Mouse (Mus musculus) lung, postnatal 36 days (tissue): Measurements from ENCODE around the gene Capn3.

Experiments
- DNase-seq: peaks from one replicate; pipeline ENCODE4 v3.0.0; 2022; ENCODE audit warnings: mixed read lengths

Gene Capn3

DNA sequence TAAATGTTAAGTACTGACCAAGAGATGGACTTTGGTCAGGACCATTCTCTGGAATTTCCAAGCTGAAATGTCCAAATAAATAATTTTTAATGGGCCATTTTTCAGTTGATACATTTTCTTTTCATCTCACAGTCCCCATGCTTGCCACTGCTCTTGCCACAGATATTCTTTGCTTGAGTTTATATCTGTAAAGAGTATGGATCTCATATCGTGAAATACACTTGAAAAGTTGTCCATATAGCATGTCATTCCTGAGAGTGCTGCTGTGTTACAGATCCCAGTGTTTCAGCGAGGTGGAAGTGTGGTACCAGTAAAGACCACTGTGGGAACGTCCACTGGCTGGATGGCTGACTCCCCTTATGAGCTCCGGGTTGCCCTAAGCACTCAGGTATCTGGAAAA lies at the start of gene Capn3:
TSS of gene Capn3 (plus strand) at position 301 of the 400 bp plus-strand sequence.
- DNase-seq = no peak

DNA sequence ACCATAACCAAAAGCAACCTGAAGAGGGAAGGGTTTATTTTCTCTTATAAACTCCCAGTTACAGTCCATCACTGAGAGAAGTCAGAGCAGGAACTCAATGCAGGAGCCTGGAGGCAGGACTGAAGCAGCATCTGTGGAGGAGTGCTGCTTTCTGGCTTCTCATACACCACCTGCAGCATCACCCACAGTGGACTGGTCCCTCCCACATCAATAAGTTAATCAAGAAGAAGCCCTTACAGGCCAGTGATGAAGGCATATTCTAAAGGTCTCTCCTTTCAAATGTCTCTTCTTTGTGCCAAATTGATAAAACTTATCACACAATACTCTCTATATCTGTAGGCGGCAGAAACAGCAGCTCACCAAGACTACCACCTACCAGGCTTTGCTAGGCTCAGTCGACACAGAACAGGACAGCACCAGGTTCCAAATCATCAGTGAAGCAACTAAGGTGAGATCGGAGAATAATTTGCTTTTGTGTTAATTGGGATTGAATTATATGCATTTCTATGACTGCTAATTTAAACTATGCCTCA lies 44.7 kb upstream of the Capn3 start:
- no peak for DNase-seq

DNA sequence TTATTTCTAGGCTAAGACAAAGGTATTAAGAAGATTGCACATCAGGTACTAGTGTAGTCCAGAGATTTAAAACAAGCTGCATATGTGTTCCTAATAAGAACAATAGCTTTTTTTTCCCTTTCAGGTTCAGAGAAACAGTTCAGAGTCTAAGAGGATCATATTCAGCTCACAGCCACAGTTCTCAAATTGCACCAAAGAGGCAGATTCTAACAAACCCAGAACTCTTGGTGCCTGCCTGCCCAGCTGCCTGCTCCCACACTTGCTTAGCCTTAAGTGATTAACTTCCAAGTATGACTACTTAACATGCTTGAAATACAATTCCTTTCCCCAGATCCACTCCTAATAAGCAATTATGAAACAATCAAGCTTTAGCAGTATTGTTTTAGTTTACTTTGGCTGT lies 41.7 kb upstream of the Capn3 start:
- no peak for DNase-seq

DNA sequence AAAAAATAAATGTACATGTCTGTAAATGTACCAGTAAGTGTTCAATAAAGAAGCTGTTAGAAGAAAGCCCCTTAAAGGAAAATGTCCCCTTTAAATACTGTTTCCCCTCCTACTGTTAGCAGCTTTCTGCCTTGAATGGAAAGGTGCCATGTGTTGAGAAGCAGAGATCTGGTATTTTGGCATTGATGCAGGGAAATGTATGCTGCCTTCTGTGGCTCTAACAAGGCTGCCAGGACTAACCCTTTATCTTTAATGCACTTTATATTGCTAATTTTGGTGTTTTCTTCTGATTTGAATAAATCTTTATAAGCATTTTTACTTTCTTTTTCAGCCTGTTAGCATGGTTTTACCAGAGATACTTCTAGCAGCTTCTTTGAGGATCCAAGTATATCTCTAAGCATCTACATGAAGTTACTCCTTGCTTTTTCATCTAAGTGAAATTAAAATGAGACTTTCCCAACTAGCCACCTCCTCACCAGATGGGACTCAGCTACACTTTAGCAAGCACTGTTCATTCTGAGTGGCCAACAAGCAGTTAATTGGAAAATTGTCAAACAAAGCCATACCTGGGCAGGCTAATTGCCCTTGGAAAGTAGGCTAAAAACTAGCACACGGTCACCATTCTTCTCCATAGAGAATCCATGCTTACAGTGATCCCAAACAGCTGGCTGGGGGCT lies 40.9 kb upstream of the Capn3 start:
- DNase-seq = no peak

DNA sequence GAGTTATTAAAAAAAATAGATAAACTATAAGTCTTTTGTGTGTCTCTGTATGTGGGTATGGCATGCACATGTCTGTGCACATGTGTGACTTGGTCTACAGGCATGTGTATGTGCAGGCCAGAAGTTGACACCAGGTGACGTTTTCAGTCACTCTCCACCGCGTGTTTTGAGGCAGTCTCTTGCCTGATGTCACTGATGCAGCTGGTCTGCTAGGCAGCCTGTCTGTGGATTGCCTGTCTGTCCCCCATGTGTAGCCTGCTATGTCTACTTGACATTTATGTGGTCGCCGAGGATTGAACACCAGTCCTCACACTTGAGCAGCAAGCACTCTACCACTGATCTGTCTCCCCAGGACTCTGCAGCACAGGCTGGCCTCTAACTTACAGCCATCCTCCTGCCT lies 31.4 kb upstream of the Capn3 start:
- no peak for DNase-seq

DNA sequence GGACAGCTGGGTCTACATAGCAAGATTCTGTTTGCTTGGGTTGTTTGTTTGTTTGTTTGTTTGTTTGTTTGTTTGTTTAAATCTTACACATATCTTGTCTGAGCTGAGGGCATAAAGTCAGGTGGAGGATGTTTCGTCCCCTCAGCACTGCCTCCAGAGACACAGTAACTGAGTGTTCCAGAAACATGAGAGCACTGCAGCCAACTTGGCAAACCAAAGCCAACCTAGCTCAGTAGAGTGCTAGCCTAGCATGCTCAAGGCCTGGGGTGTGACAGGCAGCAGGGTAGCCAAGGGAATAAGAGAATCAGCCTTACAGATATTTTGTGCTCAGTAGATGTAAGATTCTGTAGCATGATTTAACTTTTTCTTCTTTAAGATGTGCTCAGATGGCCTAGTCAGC lies 11.3 kb upstream of the Capn3 start:
- DNase-seq = no peak

DNA sequence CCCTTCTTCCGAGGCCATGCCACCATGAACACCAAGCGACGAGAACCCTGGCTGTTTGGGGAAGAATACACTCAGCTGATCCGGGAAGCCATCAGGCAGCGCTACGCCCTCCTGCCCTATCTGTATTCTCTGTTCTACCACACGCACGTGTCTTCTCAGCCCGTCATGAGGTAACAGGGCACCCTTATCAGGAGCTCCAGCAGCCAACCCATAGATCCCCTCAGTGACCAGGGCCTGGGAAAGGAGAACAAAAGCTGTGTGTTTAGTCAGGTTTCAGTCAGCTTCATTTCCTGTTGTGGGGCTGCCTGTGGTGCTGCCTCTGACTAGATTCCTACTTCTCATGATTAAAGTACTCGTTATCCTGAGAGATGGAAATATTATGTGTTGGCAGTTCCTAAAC lies 9.4 kb upstream of the Capn3 start:
- DNase-seq = no peak

DNA sequence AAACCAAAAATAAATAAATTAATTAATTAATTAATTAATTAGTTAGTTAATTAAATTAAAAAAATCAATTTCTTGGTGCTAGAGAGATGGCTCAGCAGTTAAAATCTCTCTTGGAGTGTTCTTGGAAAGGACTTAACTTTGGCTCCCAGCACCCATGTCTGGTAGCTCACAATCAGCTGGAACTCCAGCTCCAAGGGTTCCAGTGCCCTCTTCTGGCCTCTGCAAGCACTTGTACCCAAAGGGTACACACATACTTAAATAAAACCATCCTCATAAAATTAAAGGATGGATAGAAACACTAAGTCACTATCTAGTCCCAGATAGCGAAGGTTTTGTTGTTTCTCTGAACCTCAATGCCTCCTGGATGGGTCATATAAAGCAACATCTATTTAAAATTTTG lies 8.5 kb upstream of the Capn3 start:
- no peak for DNase-seq

DNA sequence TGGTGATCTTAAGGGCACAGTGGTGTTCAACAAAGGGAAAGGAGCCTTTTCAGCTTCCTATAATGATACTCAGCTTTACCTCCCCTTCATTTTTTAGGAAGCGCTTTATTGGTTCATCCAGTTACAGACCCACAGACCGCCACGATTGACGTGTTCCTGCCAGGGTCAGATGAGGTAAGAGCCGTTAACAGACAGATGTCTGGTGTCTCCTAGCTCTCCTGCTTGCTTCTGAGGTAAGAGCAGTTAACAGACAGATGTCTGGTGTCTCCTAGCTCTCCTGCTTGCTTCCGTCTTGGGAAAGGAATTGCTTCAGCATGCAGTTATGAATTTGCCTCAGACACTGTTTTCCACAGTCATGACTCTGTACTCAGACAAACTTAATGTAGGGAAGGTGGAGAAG lies 5.1 kb upstream of the Capn3 start:
- DNase-seq = no peak

DNA sequence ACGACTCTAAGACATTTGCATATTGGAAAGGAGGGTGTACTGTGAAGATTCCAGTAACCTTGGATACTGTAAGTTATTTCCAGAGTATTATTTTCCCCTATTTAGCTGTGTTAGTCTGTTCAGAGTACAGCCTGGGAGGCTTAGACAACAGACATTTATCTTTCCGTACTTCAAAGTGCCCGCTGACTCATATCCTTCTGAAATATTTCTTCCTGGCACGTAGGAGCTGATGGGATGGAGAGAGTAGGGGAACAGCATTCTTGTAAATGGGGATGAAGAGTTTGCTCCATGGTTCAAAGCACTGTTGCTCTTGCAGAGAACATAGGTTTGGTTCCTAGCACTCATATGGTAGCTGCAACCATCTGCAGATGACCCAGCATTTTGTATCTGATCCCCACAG lies 3.2 kb upstream of the Capn3 start:
- no peak for DNase-seq

DNA sequence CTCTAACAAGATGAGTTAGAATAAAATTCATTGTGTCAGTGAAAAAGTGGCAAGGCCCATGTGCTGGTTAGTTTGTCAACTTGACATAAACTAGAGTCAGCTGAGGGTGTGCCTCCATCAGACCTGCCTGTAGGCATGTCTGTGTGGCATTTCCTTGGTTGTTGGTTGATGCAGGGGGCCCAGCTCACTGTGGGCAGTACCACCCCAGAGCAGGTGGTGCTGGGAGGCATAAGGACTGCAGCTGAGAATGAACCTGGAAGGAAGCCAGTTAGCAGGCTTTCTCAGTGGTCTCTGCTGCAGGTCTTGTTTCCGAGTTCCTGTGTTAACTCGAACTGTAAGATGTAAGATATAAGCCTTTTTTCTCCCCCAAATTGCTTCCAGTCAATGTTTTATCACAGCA lies 832 bp upstream of the Capn3 start:
- no peak for DNase-seq

DNA sequence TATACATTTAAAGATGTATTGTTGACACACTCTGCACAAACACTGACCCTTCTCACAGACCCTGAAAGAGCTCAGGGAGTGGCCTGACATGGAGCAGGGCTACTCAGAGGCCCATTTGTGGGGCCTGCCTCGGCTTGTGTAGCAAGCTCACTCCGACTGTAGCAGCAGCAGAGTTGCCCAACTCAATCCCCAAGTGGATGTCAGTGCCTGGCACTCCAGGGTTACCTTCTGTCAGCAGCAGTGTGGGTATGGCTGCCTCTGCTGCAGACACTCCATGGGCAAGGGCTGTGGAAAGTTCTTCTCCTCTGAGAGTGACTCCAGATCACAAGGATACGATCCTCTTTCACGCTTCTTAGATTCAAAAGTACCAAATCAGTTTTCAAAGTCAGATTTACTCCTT lies 4.4 kb downstream of the Capn3 start:
- DNase-seq = no peak

DNA sequence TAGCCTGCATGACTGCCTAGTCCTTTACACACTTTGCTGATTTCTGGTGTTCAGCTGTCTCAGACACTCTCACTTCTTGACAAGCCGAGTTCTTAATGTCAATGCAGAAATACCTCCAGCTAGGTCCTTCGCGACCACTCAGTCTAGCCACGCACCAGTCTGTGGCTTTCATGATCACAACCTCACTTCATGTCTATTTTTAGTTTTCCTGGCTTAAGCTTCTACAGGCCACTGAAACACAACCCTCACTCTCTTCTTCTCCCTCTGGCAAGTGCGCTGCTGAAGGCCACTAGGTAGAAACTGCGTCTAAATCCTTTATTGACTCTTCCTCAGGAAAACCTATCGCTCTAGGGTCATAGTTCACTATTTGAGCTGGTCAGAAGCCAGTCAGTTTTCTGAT lies 7.5 kb downstream of the Capn3 start:
- DNase-seq = no peak

DNA sequence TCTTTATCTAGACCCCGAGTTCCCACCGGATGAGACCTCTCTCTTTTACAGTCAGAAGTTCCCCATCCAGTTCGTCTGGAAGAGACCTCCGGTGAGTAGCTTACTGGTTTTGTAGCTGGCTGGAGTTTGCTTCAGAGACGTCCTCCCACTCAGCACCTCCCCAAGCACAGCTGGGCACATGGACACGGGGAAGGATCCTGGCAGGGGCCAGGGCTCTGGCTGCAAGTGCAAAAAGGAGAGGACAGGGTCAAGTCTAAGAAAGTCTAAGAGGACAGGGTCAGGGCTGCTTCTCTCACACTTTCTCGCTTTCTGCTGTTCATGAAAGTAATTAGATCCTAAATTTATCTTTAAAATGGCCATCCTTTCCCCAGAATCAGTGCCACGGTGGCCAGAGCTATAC lies 8.3 kb downstream of the Capn3 start:
- DNase-seq = peak; percentile 18

DNA sequence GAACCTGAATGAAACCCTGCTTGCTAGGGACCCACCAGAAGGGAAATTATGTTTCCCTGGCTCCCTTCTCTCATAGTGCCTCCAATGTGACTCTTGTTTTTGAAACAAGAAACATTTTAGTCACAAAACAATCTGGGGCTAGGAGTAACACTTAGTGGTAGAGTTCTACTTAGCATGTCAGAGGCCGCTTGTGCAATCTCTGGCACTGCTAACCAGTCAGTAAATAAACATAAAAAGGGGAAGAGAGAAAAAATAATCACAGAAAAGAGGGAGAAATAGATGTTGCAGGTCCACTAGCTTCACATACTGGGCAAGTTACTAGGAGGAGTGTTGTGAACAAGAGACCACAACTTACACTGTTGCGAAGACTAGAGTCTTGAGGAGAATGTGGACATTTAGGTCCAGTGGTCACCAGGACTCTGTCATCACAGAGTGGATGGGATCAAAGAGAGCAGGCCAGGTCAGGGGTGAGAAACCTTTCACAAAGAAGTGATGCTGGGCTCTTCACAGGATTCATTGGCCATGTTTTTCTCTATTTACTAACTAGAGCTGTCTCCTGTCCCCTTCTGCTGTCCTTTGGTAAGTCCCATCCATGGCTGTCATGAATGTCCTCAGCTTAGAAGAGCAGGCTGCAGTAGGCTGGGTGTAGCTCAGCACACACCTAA lies 9.0 kb downstream of the Capn3 start:
- peak; percentile 74 for DNase-seq

DNA sequence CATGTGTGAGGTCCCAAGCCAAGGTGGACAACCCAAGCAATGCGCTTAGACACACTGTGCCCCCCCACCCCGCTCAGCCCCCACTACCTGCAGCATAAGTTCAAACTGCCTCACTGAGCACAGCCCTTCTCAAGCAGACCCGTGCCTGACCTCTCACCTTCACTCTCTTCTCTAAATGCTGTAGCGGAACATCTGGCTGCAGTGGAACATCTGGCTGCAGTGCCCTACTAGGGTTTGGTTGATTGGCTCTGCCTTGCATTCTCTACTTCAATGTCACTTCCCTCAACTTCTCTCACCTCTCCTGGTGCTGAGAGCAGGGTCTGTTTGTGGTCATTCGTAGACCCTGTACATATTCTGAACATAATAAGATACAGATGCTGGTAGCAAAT lies 9.6 kb downstream of the Capn3 start:
- no peak for DNase-seq

DNA sequence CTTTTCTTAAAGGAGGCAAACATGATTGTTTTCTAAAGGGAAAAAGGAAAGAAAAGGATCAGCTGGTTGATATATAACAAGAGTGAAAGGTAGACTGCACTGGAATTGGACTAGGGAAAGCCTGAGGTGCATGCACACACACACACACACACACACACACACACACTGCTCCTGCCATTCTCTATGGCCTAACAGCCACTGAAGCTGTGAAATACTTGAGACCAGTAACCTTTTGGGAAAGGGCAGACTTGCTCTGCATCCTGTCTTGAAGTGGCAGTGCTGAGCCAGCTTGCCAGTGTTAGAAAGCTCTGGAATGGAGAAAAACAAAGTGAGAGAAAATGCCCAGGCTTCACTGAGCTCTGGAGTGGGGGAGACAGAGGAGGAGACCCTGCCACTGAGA lies 12.2 kb downstream of the Capn3 start:
- no peak for DNase-seq

DNA sequence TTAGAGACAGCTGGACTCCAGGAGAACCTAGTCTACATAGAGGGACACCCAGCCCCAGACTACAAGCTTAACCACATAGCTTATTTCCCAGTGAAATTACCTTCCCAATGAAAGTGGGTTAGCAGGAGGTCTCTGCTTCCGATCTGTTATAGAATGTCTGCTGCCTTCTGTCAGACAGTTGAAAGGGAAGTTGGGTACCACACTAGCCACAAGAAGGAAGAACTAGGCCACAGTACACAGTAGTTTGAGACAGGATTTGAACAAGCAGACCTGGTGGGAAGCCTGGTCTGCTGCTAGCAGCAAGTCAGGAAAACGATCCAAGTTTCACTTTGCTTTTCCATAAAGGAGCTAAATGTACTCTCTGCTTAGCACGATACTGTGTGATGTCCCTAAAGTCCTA lies 13.4 kb downstream of the Capn3 start:
- peak; percentile 18 for DNase-seq

DNA sequence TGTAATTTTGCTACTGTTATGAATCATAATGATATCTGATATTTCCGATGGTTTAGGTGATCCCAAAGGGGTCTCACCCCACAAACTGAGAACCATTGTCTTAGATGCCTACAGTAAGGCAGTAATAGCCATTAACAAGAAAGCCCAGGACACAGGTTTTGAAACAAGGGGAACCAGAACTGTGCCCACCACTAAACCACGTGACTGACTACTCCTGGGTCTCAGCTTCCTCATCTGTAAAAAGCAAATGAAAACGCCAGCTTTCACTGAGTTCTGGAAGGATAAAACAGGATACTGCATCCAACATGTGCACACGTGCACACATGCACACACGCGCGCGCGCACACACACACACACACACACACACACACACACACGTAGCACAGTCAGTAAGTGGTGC lies 13.9 kb downstream of the Capn3 start:
- DNase-seq = peak; percentile 40

DNA sequence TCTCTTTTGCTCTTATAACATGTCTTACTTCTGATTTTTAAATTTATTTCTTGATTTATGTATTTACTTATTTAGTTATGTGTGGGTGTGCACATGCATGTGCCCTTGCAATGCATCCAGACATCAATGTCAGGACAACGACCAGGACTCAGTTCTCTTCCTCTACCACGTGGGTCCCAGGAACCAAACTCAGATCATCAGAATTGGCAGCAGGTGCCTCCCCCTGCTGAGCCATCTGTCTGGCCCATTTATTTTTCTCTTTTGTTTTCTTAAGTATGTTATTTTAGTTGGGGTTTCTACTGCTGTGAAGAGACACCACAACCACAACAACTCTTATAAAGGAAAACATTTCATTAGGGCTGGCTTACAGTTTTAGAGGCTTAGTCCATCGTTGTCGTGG lies 15.0 kb downstream of the Capn3 start:
- DNase-seq = no peak

DNA sequence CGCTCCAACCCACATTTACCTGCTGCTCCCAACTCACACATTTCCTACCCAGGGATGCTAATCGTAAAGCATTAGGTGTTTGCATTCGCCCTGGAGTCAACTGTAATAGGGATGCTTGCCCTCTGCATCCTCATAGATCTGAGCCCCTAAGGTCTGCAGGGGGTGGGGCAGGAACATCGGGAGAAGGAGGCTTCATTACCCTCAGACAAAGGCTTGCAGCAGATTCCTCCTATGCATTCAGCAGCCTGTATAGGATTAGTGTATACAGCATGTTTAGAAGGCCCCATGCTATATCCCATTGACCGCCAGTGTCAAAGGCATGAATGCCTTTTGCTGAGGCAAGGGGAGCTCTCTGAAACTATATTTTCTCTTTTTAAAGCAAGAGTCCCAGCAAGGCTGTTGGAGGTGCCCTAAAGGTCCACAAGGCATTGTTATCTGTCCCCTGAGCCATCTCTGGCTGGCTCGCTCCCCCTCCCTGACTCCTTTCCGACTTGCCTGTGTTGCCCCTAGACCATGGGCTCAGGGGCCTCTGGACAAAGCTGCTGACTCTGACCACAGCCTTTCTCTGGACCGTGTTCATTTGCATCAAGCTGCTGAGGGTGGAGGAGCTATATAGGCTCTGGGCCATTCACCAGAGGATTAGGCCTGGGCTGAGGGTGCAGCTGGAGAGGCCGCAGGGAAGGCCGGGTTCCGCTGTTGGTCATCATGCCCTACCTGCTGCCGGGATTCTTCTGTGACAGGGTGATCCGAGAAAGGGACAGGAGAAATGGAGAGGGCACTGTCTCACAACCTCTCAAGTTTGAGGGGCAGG lies 20.7 kb downstream of the Capn3 start:
- no peak for DNase-seq

DNA sequence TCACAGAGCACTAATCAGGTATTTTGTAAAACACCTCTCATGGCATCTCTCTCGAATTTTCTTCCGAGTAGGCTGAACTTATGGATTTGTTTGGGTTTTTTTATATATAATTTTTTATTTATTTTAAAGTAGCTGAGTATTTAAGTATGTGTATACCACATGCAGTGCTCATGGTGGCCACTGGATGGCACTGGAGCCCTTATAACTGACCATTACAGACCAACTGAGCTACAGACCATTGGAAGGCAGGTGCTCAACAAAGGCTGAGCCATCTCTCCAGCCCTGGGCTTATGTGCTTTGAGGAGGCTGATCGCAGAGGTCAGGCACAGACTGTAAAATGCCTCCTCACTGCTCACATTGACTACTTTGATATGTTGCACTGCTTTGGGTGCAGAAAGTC lies 22.8 kb downstream of the Capn3 start:
- peak; percentile 91 for DNase-seq

DNA sequence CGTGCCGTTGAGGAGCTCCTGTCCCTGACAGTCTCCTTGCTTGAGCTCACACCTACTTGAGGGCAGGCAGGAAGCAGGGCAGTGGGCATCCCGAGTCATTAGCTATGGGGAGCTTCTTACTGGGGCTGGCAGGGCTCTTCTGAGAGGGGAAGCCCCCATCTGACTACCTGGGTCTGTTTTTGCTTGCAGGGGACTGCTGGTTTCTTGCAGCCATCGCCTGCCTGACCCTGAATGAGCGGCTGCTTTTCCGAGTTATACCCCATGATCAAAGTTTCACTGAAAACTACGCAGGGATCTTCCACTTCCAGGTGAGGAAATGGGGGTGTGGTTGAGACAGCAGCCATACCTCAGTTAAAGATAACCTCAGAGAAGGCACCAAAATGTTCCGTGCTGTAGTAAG lies 26.1 kb downstream of the Capn3 start:
- DNase-seq = no peak
